ENCODE assay signal across 11 mouse cellular contexts in the genomic region with DNA sequence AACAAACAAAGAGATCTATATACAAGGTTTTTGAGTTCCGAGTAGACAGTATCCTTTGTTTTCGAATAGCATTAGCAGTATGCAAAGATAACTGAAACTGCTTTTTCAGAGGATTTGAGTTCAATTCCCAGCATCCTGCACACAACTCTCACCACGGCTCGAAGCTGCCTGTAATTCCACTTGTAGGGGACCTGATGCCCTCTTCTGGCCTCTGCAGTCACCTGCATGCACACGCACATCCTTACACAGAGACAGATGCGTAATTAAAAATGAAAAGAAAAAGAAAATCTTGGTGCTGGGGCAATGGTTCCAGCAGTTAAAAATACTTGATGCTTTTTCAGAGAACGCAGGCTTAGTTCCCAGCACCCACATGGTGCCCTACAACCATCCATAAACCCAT.
DNase-seq lines count a peak whose midpoint lies in the region; ATAC-seq and TF ChIP-seq lines count a peak whose summit lies in the region.
"Had no signal": no experiment of that assay in that cellular context is flagged by ENCODE, and none has a peak within 500 bp of the region (broad histone marks: within the 10 kb centered on the region; RNA-seq: fewer than 3 reads in every experiment).

No protein-coding gene starts in this region.

- H3K4me3 ChIP-seq in intestine, postnatal 0 days (ENCODE audit: low read depth, low read length): no peak overlapping the region
- no peak overlapping the region for H3K4me3 ChIP-seq in intestine, embryonic 15.5 days (replicated peaks)
- H3K4me3 ChIP-seq in testis, adult 2 months (ENCODE audit: control insufficient read depth, low read depth, low read length): no peak overlapping the region
- H3K4me3 ChIP-seq in embryonic facial prominence, embryonic 10.5 days: no peak overlapping the region
- H3K4me3 ChIP-seq: forebrain, embryonic 10.5 days had no signal

- H3K36me3 ChIP-seq in intestine, postnatal 0 days (ENCODE audit: control insufficient read depth, insufficient read depth): no peaks in the 10 kb centered on the region
- H3K36me3 ChIP-seq in intestine, embryonic 15.5 days: no peaks in the 10 kb centered on the region
- no peaks in the 10 kb centered on the region for H3K36me3 ChIP-seq in testis, adult 2 months (ENCODE audit: control insufficient read depth, insufficient read depth, low read length)
- no peaks in the 10 kb centered on the region for H3K36me3 ChIP-seq in embryonic facial prominence, embryonic 10.5 days (replicated peaks)
- H3K36me3 ChIP-seq: forebrain, embryonic 10.5 days had no signal

- no peak for ATAC-seq in intestine, postnatal 0 days
- no peak for ATAC-seq in intestine, embryonic 15.5 days

- 58% methylated on average over 7 of the region's 7 CpGs for WGBS in intestine, postnatal 0 days
- WGBS in intestine, embryonic 15.5 days: 63% methylated on average over 7 of the region's 7 CpGs
- 51% methylated on average over 7 of the region's 7 CpGs for WGBS in embryonic facial prominence, embryonic 10.5 days

- no peak for DNase-seq in testis, postnatal 14 days (ENCODE audit: low spot score)
- peak; percentile 17 for DNase-seq in embryonic facial prominence, embryonic 10.5 days (ENCODE audit: low spot score)
- DNase-seq in right cerebral cortex, postnatal 36 days (ENCODE audit: low spot score in 2 of 2): no peak
- no peak for DNase-seq in adrenal gland, postnatal 14 days
- no peak for DNase-seq in ovary, postnatal 10 days (ENCODE audit: low spot score)
- DNase-seq: cerebellum, adult 11-12 months had no signal

- no peaks in the 10 kb centered on the region for H3K27me3 ChIP-seq in intestine, postnatal 0 days (replicated peaks; ENCODE audit: control insufficient read depth, insufficient read depth, low read length)
- H3K27me3 ChIP-seq in intestine, embryonic 15.5 days (replicated peaks): no peaks in the 10 kb centered on the region
- H3K27me3 ChIP-seq in testis, adult 2 months (ENCODE audit: control insufficient read depth, insufficient read depth, low read length): no peaks in the 10 kb centered on the region
- H3K27me3 ChIP-seq in embryonic facial prominence, embryonic 10.5 days (replicated peaks; ENCODE audit: low read depth, poor library complexity, severe bottlenecking): peaks cover 31% of the 10 kb centered on the region

- no peaks in the 10 kb centered on the region for H3K9me3 ChIP-seq in intestine, postnatal 0 days (ENCODE audit: control insufficient read depth)
- no peaks in the 10 kb centered on the region for H3K9me3 ChIP-seq in intestine, embryonic 15.5 days
- no peaks in the 10 kb centered on the region for H3K9me3 ChIP-seq in embryonic facial prominence, embryonic 10.5 days
- H3K9me3 ChIP-seq: forebrain, embryonic 10.5 days had no signal

- no peak overlapping the region for H3K9ac ChIP-seq in intestine, postnatal 0 days (ENCODE audit: low read depth, low read length)
- no peak overlapping the region for H3K9ac ChIP-seq in intestine, embryonic 15.5 days

- TF ChIP-seq POLR2A in testis, adult 2 months (IDR thresholded peaks at IDR 0.05; ENCODE audit: control insufficient read depth, low read depth, low read length): no peak

- no peak overlapping the region for H3K27ac ChIP-seq in intestine, postnatal 0 days (ENCODE audit: low read depth, low read length)
- H3K27ac ChIP-seq in intestine, embryonic 15.5 days: no peak overlapping the region
- no peak overlapping the region for H3K27ac ChIP-seq in testis, adult 2 months (ENCODE audit: control insufficient read depth, insufficient read depth, low read depth, low read length)
- H3K27ac ChIP-seq in embryonic facial prominence, embryonic 10.5 days (replicated peaks): no peak overlapping the region
- H3K27ac ChIP-seq: forebrain, embryonic 10.5 days had no signal

- TF ChIP-seq CTCF in intestine, postnatal 0 days (IDR thresholded peaks at IDR 0.05; ENCODE audit: low read depth): peak; percentile 55
- peak; percentile 12; the same call in 1 of the 2 replicates for TF ChIP-seq CTCF in testis, adult 2 months (IDR thresholded peaks at IDR 0.05; ENCODE audit: control insufficient read depth, insufficient read depth, insufficient replicate concordance, low read depth, low read length)

- H3K4me1 ChIP-seq in intestine, postnatal 0 days (replicated peaks; ENCODE audit: control insufficient read depth, insufficient read depth, low read length): no peaks in the 10 kb centered on the region
- H3K4me1 ChIP-seq in intestine, embryonic 15.5 days (replicated peaks): no peaks in the 10 kb centered on the region
- no peaks in the 10 kb centered on the region for H3K4me1 ChIP-seq in testis, adult 2 months (ENCODE audit: control insufficient read depth, insufficient read depth, low read length)
- no peaks in the 10 kb centered on the region for H3K4me1 ChIP-seq in embryonic facial prominence, embryonic 10.5 days
- H3K4me1 ChIP-seq: forebrain, embryonic 10.5 days had no signal

- no peak overlapping the region for H3K4me2 ChIP-seq in intestine, postnatal 0 days (replicated peaks; ENCODE audit: low read depth)
- H3K4me2 ChIP-seq in intestine, embryonic 15.5 days (replicated peaks): no peak overlapping the region
- H3K4me2 ChIP-seq: heart, embryonic 11.5 days had no signal
